8 mouse cellular contexts compared by ENCODE assay signal in the genomic region with DNA sequence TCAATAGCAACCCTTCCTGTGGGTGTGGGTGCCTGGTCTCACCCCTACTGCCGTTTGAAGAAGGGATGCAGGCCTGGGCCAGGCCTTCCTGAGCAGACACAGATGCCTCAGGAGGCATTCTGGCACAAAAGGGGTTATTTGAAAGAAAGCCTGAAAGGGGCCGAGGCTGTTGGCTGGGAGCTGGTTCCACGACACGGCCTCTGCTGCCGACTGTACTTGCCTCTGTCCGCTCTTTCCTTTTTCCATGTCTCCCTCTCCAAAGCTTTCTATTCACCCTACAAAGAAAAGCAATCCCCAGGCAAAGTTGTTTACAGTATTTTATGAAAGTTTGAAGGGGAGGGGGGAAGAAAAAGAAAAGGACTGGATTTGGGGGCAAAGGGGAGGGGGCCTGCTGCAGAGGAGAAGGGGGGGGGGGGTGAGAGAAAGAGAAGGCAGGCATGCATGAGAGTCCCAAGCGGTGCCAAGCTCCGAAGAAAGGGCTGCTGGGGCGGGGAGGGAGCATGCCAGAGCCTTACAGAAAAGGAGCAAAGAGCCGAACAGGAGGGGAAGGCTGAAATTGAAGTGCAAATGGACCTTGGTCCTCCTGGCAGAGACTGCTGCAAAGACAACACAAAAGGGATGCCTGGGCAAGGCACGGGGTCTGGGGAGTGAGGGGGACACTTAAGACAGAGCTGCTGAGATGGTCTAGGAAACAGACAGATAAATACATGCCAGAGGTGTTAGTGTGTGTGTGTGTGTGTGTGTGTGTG.
DNase-seq lines count a peak whose midpoint lies in the region; ATAC-seq and TF ChIP-seq lines count a peak whose summit lies in the region.

No protein-coding gene starts in this region.

- peak overlapping the region; percentile 54 for H3K4me3 ChIP-seq in E14TG2a.4 (replicated peaks; ENCODE audit: low read length)
- no peak overlapping the region for H3K4me3 ChIP-seq in forebrain, embryonic 12.5 days (replicated peaks)
- no peak overlapping the region for H3K4me3 ChIP-seq in kidney, adult 2 months (ENCODE audit: insufficient read depth, low read depth, low read length)
- H3K4me3 ChIP-seq in neural tube, embryonic 12.5 days, result no peak overlapping the region

- intact Hi-C loops in gastrocnemius, postnatal 14 days (cut with DNase I; ENCODE audit: low total_unique reads), result no loop called here

- H3K4me1 ChIP-seq in E14TG2a.4 (replicated peaks; ENCODE audit: low read depth, low read length), result peaks cover 75% of the 10 kb centered on the region
- H3K4me1 ChIP-seq in forebrain, embryonic 12.5 days, result peaks cover 55% of the 10 kb centered on the region
- peaks cover 10% of the 10 kb centered on the region for H3K4me1 ChIP-seq in kidney, adult 2 months (ENCODE audit: control insufficient read depth, insufficient read depth, low read length)
- H3K4me1 ChIP-seq in neural tube, embryonic 12.5 days, result peaks cover 36% of the 10 kb centered on the region

- H3K4me2 ChIP-seq in forebrain, embryonic 12.5 days, result peak overlapping the region; percentile 31
- peak overlapping the region; percentile 37 for H3K4me2 ChIP-seq in neural tube, embryonic 12.5 days (replicated peaks)

- no peak for TF ChIP-seq POLR2A in kidney, adult 2 months (IDR thresholded peaks at IDR 0.05; ENCODE audit: low read depth, low read length)

- H3K9me3 ChIP-seq in E14TG2a.4 (ENCODE audit: low read length), result peaks cover 4% of the 10 kb centered on the region; the same call in 1 of the 2 replicates
- no peaks in the 10 kb centered on the region for H3K9me3 ChIP-seq in forebrain, embryonic 12.5 days
- no peaks in the 10 kb centered on the region for H3K9me3 ChIP-seq in neural tube, embryonic 12.5 days

- H3K27ac ChIP-seq in forebrain, embryonic 12.5 days, result peak overlapping the region; percentile 97
- no peak overlapping the region for H3K27ac ChIP-seq in kidney, adult 2 months (ENCODE audit: insufficient read depth, low read depth, low read length)
- peak overlapping the region; percentile 51 for H3K27ac ChIP-seq in neural tube, embryonic 12.5 days

- peak overlapping the region; percentile 51 for H3K9ac ChIP-seq in forebrain, embryonic 12.5 days
- peak overlapping the region; percentile 26 for H3K9ac ChIP-seq in neural tube, embryonic 12.5 days

- no peak for TF ChIP-seq CTCF in E14TG2a.4 (conservative IDR thresholded peaks at IDR 0.05; ENCODE audit: low read length)
- TF ChIP-seq CTCF in kidney, adult 2 months (conservative IDR thresholded peaks at IDR 0.05; ENCODE audit: insufficient read depth, insufficient read length, low read depth, low read length), result no peak

- ATAC-seq in cerebellum, adult (ENCODE audit: insufficient number of reproducible peaks, low FRiP score, low TSS enrichment), result peak; percentile 41; the same call in 1 of the 2 replicates
- ATAC-seq in forebrain, embryonic 12.5 days (ENCODE audit: low FRiP score), result peak; percentile 87
- peak; percentile 84 for ATAC-seq in neural tube, embryonic 12.5 days (ENCODE audit: low FRiP score, low read depth)

- DNase-seq in cerebellum, adult 8-10 months, result no peak
- DNase-seq in kidney, adult 2 months, result peak; percentile 64
- DNase-seq in gastrocnemius, postnatal 14 days, result no peak
- DNase-seq in right cerebral cortex, adult 2 months (ENCODE audit: low spot score in 2 of 2), result no peak

- no peaks in the 10 kb centered on the region for H3K36me3 ChIP-seq in E14TG2a.4 (ENCODE audit: insufficient read depth, low read length)
- H3K36me3 ChIP-seq in forebrain, embryonic 12.5 days (replicated peaks), result no peaks in the 10 kb centered on the region
- no peaks in the 10 kb centered on the region for H3K36me3 ChIP-seq in kidney, adult 2 months (ENCODE audit: control insufficient read depth, insufficient read depth, low read length)
- H3K36me3 ChIP-seq in neural tube, embryonic 12.5 days, result no peaks in the 10 kb centered on the region

- 3% methylated on average over 11 of the region's 11 CpGs for WGBS in forebrain, embryonic 12.5 days
- WGBS in kidney, adult 2 months, result 36% methylated on average over 11 of the region's 11 CpGs
- WGBS in neural tube, embryonic 12.5 days, result 5% methylated on average over 10 of the region's 11 CpGs

- peaks cover 59% of the 10 kb centered on the region for H3K27me3 ChIP-seq in E14TG2a.4 (ENCODE audit: insufficient read depth, low read length)
- H3K27me3 ChIP-seq in forebrain, embryonic 12.5 days, result peaks cover 28% of the 10 kb centered on the region
- peaks cover 4% of the 10 kb centered on the region; the same call in 1 of the 2 replicates for H3K27me3 ChIP-seq in kidney, adult 2 months (replicated peaks; ENCODE audit: control insufficient read depth, insufficient read depth, low read length)
- peaks cover 29% of the 10 kb centered on the region for H3K27me3 ChIP-seq in neural tube, embryonic 12.5 days (replicated peaks)
